Mouse (Mus musculus) heart, postnatal 36 days (tissue): ENCODE results near the gene Cmtm4. TPM values are rescaled to one million over a fixed set of nuclear protein-coding genes. Genes with fewer than 3 reads are reported as not detected.

ENCODE experiments used
- DNase-seq, 2 experiments: peaks; one replicate each; pipeline ENCODE4 v3.0.0; 2021 to 2022
- intact Hi-C: fragments of 180-260 bp; cut with DNase I; formaldehyde crosslinking; loops from one replicate; pipeline ENCODE4 v1.15.1; 2025
- total RNA-seq, 2 experiments: library from RNA; stranded (reverse); gene quantifications; 2 replicates each; pipeline ENCODE4 v1.2.3; 2021

The Cmtm4 gene
- total RNA-seq, 2 experiments from 2014 or later: 11.0 to 12.0 TPM

GRCm38 (mm10) chr8:104412805-104413532 is 17.4 kb upstream of the Cmtm4 start:
- intact Hi-C loops: no loop called here

GRCm38 (mm10) chr8:104411972-104412371 is 16.4 kb upstream of the Cmtm4 start:
- no peak for DNase-seq
- intact Hi-C loops: no loop called here

More at GRCm38 (mm10) chr8:104412805-104413532, 17.4 kb upstream of the Cmtm4 start:
- DNase-seq: no peak

- no peak for DNase-seq
- intact Hi-C loops: no loop called here
Observed at GRCm38 (mm10) chr8:104411468-104411867, 15.9 kb upstream of the Cmtm4 start.

- intact Hi-C loops: no loop called here
- no peak for DNase-seq
Observed at GRCm38 (mm10) chr8:104410628-104411273, 15.1 kb upstream of the Cmtm4 start.

GRCm38 (mm10) chr8:104408328-104409110 is 12.9 kb upstream of the Cmtm4 start:
- intact Hi-C loops: loop anchor here (5.0 kb wide), 1 partner anchor 34 kb away; the partner anchor contains the start of gene Dync1li2
- DNase-seq: no peak

GRCm38 (mm10) chr8:104406340-104407128 is 10.9 kb upstream of the Cmtm4 start:
- intact Hi-C loops: loop anchor here (5.0 kb wide), 1 partner anchor 36 kb away; the partner anchor contains the start of gene Dync1li2
- DNase-seq: no peak

GRCm38 (mm10) chr8:104405430-104406187 is 10.0 kb upstream of the Cmtm4 start:
- intact Hi-C loops: loop anchor here (5.0 kb wide), 1 partner anchor 37 kb away; the partner anchor contains the start of gene Dync1li2
- DNase-seq: peak in 1 of 2 experiments; percentile 25

GRCm38 (mm10) chr8:104403596-104403995 is 8.0 kb upstream of the Cmtm4 start:
- no peak for DNase-seq
- intact Hi-C loops: loop anchor here (2.0 kb wide), 1 partner anchor 59 kb away; no protein-coding TSS in a partner anchor

- intact Hi-C loops: loop anchor here (2.0 kb wide), 1 partner anchor 50 kb away; no protein-coding TSS in a partner anchor
- DNase-seq: peak; percentile 23 to 42
Observed at GRCm38 (mm10) chr8:104394801-104395702, 555 bp downstream of the Cmtm4 start.

- intact Hi-C loops: loop anchor here (2.0 kb wide), 1 partner anchor 49 kb away; no protein-coding TSS in a partner anchor
- no peak for DNase-seq
Observed at GRCm38 (mm10) chr8:104393767-104394166, 1.8 kb downstream of the Cmtm4 start.

- intact Hi-C loops: no loop called here
- no peak for DNase-seq
Observed at GRCm38 (mm10) chr8:104393139-104393538, 2.5 kb downstream of the Cmtm4 start.

- DNase-seq: no peak
- intact Hi-C loops: no loop called here
Observed at GRCm38 (mm10) chr8:104390245-104390644, 5.4 kb downstream of the Cmtm4 start.

- DNase-seq: no peak
- intact Hi-C loops: no loop called here
Observed at GRCm38 (mm10) chr8:104387980-104388379, 7.6 kb downstream of the Cmtm4 start.

- intact Hi-C loops: no loop called here
- DNase-seq: no peak
Observed at GRCm38 (mm10) chr8:104387501-104387900, 8.1 kb downstream of the Cmtm4 start.

- no peak for DNase-seq
- intact Hi-C loops: no loop called here
Observed at GRCm38 (mm10) chr8:104386693-104387092, 8.9 kb downstream of the Cmtm4 start.

- intact Hi-C loops: no loop called here
- no peak for DNase-seq
Observed at GRCm38 (mm10) chr8:104383977-104384376, 11.6 kb downstream of the Cmtm4 start.

- no peak for DNase-seq
- intact Hi-C loops: no loop called here
Observed at GRCm38 (mm10) chr8:104383296-104383695, 12.3 kb downstream of the Cmtm4 start.

GRCm38 (mm10) chr8:104380961-104381411 is 14.6 kb downstream of the Cmtm4 start:
- intact Hi-C loops: no loop called here
- no peak for DNase-seq
